Mouse (Mus musculus) G1E (cell line): Measurements from ENCODE around the gene Gmppa.

ENCODE experiments used
- CTCF ChIP-seq: IDR thresholded peaks from 2 replicates; pipeline ENCODE4 v1.5.1; 2012; ENCODE audit warnings: low read depth, low read length, inconsistent platforms, mixed read lengths
- GATA1 ChIP-seq: IDR thresholded peaks from 2 replicates; pipeline ENCODE4 v1.6.1; 2012; ENCODE audit warnings: borderline replicate concordance, low read length, inconsistent platforms, mixed read lengths
- POLR2AphosphoS5 ChIP-seq: IDR thresholded peaks from 2 replicates; pipeline ENCODE4 v1.6.1; 2012; ENCODE audit warnings: low read depth, low read length, inconsistent platforms; ENCODE audit not compliant: insufficient replicate concordance
- TAL1 ChIP-seq: conservative IDR thresholded peaks from 2 replicates; pipeline ENCODE4 v1.6.1; 2012; ENCODE audit warnings: low read depth, low read length, inconsistent platforms, mixed read lengths

DNA sequence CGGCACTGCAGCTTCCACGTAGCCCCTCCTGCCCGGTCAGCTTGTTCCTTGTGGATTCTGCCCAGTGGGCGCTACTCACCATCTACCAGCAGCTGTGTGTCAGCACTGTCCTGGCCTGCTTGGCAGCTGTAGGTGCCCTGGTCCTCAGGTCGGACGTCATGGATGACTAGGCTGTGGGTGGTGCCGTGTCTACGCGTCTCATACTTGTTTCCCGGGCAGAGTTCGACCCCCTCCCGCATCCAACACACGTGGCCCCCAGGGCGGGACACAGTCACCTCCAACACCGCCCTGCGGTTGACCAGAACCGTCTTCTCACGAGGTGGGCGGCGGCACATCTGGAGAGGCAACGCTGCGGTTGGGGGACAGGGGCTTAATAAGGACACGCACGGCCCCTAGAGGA, 50.8 kb downstream of the Gmppa start:
- no peak for TF ChIP-seq POLR2AphosphoS5
- TF ChIP-seq CTCF: no peak
- TF ChIP-seq GATA1: no peak
- TF ChIP-seq TAL1: no peak
